Mouse (Mus musculus) frontal cortex, adult 2 months (tissue): Measurements from ENCODE around the gene Ppp1r16b. TPM values are rescaled to one million over a fixed set of nuclear protein-coding genes. Genes with fewer than 3 reads are reported as not detected.
A peak's percentile ranks its signal among the peaks of the same experiment; 100 is the strongest.

Experiments used
- DNase-seq, 2 experiments: peaks; one replicate each; pipeline ENCODE4 v3.0.0; 2022; ENCODE audit warnings: low spot score in 1 of 2; ENCODE audit errors: extremely low spot score in 1 of 2
- polyA plus RNA-seq: library from polyadenylated mRNA; depleted of rRNA; stranded (reverse); fragments of >200 nt; gene quantifications from 2 replicates; pipeline ENCODE4 v1.2.3, GENCODE M21; 2012; rRNA removed

Gene Ppp1r16b
- 38.4 and 43.2 TPM in 2 replicates for polyA plus RNA-seq

DNA sequence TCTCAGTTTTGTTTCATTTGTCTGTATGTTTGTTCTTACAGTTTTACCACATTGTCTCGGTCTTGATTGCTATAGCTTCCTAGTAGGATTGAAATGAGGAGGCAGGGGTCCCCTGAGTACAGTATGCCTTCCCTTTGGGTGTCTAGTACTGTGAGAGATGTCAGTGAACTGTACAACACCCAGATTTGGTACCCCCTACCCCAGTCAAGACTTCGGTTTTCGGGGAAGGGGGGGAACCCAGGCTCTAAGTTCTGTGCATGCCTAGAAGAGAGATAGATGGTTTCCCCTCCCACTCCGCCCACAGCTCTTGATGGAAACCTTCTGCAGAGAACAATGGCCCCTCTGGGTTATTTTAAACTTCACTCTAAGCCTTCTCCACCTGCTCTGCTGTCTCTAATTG is at the start of gene Ppp1r16b:
TSS of gene Ppp1r16b (plus strand) at position 301 of the 400 bp plus-strand sequence.
- DNase-seq, result no peak

DNA sequence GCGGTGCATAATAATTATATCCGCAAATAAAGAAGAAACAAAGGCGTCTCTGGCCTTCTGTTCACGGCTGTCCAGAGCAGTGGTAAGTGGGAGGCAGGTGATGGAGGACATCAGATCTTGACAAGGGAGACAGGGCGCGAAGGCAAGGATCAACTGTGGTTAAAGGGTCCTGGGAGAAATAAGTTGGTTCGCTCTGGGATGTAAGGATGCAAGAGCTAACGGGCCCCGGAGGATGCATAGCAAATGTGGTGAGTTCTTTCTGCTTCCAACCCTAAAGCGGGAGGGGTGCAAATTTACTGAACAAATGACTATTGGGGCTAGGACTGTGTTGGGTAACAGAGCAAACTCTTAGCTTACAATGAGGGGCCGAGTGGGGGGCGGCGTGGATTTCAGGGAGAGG is 49.5 kb upstream of the Ppp1r16b start:
- no peak for DNase-seq

DNA sequence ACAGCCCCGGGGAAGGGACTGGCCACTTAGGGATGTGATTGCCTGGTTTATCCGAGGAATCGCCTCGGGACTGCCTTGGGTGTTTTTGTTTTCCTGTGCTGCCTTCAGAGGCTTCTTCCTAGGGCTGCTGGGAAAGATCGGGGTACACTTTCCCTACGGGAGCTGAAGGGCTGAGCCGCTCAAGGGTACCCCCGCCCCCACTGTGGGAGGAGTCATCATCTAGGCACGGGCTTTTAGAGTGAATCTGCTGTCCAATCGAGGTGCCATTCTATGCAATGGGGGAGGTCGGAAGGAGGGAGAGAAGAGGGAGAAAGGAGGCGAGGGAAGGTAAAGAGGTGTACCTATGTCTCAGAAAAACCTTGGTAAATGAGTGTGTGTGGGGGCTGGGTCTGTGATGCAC is 48.9 kb upstream of the Ppp1r16b start:
- DNase-seq, result peak in 1 of 2 experiments; percentile 47

DNA sequence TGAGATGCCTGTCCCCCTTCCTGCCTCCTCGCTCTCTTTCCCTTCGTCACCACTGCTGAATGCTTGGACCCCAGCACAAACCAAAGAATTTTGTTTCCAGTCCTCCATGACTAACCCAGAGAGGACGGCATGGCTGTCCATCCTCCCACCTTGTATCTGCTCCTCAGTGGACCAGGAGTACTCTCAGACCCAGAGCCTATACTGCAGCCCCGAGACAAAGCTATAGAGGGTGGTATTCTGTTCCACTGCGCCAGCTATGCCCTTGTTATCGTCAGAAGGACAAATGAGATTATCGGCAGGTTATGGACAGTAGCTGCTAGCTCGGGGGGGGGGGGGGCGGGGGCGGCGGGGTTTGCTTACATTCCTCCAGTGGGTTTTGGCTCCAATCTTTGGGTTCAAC is 48.4 kb upstream of the Ppp1r16b start:
- DNase-seq, result no peak

DNA sequence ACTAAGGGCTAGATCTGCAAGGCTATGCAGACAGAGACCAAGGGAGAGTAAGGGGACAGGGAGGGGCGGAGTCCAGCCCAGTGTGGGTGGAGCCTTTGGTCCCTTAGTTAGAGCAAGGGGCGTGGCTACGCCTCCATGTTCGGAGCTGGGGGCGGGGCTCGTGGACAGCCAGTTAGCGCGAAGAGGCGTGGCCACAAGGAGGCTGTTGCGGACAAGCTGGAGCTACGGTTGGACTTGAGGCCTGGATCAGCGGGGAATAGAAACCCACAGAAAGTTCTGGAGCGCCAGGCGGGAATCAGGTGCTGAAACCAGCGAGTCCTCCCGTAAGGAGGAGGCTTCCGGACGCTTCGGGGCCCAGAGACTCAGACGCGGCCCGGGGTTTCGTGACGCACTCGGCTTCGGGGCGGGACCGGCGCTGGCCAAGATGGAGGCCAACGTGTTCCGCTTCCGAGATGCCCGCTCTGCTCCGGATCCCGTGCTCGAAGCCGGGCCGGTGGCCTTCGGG is 40.4 kb upstream of the Ppp1r16b start, which contains the start of gene Actr5:
TSS of gene Actr5 (plus strand) at position 171 of the 505 bp plus-strand sequence.
- DNase-seq, result peak; percentile 83 to 92

DNA sequence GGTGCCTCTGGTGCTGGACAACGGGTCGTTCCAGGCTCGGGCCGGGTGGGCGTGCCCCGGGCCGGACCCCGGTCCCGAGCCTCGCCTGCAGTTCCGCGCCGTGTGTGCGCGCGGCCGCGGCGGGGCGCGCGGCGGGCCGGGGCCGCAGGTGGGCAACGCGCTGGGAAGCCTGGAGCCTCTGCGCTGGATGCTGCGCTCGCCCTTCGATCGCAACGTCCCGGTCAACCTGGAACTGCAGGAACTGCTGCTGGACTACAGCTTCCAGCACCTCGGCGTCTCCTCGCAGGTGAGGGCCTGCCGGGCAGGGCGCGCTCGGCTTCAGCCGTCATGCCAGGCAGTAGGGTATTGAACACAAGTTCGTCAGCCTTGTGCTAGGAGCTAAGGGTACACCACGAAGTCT is 40.0 kb upstream of the Ppp1r16b start:
- no peak for DNase-seq

DNA sequence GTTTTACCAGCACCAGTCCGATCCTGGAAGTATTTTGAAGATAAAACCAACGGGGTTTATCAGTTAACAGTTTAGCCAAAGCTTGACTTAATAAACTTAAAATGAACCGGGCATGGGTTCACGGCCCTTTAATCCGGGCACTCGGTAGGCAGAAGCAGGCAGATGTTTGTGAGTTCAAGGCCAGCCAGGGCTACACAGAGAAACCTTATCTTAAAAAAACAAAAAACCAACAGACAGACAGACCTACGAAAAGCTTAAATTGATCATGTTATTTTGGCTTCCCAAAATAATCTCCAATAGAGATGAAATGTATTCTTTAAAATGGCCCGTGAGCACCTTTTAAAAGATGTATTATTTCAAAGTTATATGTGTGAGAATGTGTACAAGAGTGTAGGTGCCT is 39.5 kb upstream of the Ppp1r16b start:
- DNase-seq, result no peak

DNA sequence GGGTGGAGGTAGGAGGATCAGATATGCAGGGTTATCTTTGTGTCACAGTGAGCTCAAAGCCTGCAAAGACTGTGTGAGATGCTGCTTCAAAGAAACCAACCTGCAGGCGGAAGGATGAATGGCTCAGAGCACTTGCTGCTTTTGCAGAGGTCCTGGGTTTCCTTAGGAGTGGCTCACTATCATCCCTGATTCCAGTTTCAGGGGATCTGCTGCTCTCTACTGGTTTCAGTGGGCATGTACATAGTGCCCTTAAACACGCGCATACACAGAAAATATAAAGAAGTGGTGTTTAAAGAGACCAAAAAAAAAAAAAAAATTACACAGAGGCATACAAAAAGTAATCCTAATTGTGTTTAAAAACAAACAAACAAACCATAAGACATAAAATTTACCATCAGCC is 36.3 kb upstream of the Ppp1r16b start:
- no peak for DNase-seq

DNA sequence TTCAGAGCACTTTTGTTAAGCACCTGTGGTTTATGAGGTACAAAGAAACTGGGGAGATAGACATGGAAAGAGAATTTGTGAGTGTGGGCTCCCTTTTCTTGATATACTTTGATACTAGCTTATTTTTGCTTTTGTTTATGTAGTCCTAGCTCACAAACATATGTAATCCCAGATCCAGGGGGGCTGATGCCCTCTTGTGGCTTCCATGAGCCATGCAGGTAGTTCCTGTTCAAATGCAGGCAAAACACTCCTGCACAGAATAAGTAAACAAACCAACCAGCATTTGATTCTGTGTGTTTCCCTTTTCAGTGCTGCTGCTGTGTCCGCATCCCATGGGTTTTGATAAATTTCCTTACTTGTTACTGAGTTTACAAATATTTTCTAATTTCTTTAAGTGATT is 35.8 kb upstream of the Ppp1r16b start:
- peak in 1 of 2 experiments; percentile 58 for DNase-seq

DNA sequence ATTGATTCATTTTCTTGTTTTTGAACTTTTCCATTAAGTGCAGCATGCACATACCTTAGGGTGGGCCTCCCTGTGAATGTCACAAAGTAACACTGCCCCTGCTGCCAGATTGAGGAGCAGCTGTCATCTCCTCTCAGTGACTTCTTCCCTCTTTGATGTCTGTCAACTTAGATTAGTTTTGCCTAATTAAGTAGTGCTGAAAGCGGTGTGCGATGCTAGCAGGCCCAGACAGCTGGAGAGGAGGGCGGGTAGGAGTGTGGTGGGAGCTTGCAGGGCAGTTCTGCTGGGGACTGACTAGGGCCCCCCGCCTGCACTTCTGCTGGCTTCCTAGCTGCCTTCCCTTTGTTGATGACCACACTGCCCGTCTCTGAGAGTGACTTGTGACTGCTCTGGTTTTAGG is 33.3 kb upstream of the Ppp1r16b start:
- no peak for DNase-seq

DNA sequence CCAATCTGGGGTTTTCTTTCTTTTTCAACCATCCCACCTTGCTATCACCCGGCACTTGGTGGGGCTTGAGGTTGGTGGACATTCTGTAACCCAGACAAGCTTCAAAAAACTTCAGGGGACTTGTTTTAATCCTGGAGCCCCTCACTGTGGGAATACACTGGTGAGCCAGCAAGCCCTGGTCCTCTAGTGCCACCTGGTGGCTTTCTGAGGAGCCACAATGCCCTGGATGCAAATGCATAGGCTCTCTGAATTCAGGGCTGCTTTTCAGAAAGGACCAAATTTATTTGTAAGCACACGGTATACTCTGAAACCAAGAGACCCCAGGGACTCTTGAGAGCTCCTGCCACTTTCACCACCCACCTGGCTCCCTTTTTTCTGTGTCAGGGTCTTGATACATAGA is 23.3 kb upstream of the Ppp1r16b start:
- DNase-seq, result peak in 1 of 2 experiments; percentile 88

DNA sequence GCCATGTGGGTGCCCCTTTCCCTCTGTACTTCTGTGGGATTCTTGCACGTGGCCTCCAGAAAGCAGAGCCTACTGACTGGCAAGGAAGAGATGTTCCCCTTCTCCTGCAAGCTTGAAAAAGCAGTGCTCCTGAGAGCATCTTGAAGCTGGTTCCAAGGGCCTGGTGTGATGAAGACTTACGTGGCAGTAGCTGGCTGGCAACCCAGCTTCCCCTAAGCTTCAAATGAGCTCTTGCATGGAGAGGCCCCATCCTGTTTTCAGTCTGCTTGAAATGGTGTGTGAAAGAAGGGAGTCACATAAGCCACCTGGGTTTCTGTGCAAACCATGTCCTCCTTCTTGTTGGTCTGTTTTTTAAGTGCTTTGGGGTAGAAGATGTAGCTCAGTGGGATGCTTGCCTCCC is 22.6 kb upstream of the Ppp1r16b start:
- DNase-seq, result no peak

DNA sequence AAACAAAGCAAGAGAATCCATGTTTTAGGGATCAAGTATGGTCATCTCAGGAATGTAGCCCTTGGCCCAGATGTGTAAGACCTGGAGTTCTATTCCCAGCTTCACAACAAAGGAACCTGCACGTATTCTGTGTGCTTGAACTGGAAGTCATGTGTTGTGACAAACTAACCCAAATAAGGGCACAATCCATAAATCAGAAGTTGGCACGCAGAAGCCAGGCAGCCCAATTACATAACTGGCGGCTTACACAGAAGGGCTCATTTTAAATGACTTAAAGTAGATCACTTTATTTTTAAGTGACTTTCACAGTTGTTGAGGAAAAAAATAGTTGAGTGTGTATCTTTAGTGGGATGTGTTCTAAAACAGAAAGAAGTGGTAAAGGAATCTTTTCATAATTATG is 21.4 kb upstream of the Ppp1r16b start:
- peak; percentile 63 to 74 for DNase-seq

DNA sequence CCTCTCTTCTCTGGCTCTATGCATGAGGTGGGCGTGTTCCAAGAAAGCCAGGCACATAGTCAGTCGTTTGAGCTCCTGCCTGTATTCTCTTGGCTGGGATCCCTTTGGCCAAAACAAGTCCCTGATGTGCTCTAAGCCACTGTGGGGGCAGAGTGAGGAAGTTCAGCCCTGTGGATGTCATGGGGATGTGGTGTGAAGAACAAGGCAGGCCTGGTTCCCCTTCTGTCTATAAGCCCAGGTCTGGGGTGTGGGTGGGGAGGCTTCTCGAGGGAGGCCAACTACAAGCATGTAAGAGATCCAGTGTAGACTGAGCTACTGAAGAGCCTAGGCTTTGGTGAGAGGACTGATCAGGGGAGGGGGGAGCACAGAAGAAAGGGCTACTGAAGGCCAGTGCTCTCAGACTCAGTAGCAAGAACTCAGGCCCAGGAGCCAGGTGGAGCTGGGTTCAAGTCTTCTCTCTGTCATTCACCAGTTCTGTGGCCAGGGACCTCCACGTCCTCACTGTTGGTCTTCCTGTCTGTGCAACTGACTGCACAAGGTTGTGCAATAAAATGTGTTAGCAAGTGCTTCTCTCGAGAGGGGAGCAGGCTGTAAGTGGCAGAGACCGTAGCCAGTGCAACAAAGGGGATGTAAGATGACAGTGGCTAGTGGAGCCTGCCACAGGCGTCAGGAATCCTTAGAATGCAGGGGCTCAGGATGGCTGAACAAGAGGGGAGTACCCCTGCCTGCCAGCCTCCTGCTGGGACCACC is 13.9 kb upstream of the Ppp1r16b start:
- DNase-seq, result no peak

DNA sequence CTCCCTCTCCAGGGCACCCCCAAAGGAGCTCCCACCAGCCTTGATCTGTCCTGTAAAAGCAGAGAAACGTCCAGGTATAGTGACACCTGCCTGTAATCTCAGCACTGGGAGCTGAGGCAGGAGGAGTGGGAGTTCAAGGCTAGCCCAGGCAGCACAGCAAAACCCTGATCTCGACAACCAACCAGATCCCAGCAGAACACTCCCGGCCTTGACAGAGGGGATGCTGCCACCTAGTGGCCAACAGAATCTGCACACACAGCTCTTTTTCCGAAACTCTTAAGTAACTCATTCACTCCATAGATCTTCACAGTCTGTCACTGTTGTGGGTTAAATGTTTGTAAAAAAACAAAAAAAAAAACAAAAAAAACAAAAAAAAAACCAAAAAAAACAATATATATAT is 12.2 kb upstream of the Ppp1r16b start:
- DNase-seq, result peak; percentile 69 to 94

DNA sequence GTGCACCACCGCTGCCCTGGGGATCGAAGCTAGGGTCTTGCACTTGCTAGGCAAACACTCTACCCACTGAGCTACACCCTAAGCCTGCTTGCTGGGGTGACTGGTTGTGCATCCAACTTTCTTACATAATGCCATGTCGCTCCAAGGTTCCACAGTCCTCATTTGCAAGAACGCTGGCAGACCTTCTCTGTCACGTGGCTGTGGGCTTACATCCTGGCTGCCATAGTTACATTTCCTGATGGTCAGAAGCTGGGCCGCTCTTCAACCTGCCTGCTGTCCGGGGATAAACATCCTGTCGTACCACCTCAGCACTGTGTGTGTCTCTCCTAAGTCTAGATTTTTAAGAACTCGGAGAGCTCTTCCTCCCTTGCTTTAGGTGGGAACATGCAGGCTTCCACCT is 10.5 kb upstream of the Ppp1r16b start:
- no peak for DNase-seq

DNA sequence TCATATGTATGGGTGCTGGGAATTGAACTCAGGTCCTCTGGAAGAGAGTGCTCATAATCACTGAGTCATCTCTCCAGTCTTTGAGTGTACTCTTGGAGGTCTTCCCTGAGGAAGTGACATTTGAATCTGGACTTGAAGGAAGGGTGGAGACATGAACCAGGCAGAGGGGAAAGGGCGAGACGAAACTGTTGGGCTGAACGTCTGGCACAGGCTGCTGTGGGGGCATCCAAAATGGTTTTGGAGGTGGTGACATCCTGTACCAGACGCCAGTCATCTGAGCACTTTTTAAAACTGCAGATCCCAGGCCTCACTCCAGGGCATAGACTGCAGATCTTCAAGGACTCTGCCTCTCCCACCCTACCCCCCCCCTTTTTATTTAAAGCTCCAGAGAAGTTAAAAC is 9.4 kb upstream of the Ppp1r16b start:
- no peak for DNase-seq

DNA sequence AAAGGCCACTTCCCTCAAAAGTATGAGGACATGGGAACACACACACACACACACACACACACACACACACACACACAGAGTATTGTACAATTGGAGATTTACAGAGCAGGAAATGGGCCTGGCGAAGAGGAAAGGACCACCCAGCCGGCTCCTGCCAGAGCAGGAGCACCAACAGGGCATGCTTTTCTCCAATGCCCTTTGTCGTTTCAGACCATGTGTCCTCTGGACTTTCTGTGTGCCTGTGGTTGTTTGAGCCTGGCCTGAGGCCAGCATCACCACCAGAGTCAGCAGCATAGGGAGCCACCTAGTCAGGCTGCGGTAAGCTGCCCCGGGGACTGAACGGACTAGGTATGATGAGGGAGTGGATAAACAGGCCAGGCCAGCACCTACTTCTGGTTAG is 6.4 kb upstream of the Ppp1r16b start:
- DNase-seq, result no peak

DNA sequence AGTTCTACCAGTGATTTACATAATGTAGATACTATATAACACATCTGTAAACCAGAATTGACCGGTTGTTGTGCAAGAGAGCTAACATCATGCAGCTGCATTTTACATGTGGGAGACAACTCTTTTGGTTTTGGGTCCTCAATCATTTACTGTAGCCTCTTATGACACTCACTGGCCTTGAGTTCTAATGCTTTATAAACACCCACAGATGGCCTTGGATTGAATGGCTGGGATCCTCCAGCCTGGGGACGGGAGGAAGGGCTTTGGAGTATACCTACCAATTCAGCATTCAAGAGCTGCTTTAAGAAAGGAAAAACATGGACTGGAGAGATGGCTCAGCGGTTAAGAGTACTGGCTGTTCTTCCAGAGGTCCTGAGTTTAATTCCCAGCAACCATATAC is 5.9 kb upstream of the Ppp1r16b start:
- DNase-seq, result no peak

DNA sequence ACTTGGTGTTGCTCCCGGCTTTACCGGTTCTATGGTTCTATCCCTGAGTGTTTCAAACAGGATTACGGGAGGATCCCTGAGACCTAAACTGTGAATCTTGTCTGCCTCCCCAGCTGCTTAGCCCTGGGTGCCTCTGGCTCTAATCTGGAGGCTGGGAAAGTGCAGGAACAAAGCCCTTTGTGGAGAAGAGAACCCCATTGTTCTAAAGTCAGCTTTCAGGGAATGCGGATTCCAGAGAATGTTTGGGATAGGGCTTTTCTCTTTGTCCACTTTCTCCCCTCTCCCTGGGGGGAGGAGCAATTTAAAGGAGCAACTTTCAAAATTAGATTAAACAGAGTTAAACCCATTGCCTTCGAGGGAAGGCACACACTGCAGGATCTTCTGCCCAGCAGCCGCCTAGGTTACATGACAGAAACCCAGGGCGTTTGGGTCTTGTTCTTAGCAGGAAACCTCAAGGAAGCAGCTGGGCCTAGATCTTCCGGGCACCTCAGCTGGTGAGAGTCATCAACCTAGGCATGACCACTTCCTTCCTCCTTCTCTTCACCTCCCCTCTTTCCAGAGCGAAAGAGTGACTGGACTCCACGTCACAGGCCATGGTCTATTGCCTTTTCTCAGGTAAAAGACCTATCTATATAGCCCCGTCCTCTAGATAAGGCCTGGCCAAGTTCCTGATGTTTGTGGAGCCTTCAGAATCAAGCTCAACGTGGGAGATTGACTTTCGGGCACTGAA is 1.0 kb downstream of the Ppp1r16b start:
- DNase-seq, result no peak

DNA sequence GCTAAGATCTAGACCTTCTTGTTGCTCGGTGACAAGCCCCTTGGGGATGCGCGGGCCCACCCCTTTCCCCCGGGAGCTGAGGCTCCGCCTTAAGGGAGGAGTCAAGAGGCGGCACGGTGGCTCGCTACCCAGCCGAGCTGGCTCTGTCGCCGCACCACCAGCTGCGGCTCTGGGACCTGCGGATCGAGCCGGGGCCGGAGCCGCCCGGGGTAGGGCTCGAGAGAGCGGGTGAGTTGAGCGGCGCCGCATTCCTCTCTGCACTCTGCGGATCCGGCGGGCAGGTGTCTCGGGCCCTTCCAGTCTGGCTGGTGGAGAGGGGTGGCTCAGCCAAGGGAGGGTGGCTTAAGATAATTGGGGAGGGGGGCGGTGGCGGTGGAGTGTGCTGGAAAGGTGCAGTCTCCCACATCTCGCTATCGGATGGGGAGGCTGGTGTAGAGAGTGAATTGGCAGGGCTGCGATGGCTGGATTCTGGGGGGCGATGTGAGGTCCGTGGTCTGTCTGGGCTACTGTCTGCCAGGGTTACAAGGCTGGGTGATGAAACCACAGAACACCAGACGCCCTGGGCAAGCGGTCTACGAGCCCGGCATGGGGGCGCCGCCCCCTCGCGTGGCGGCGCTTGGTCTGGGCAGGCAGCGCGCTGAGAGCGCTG is 1.9 kb downstream of the Ppp1r16b start:
- peak in 1 of 2 experiments; percentile 79 for DNase-seq
